Mouse (Mus musculus): ENCODE results near the gene Ppm1d. TPM values are rescaled to one million over a fixed set of nuclear protein-coding genes. Genes with fewer than 3 reads are reported as not detected.

The Ppm1d gene
- total RNA-seq, 2 experiments from 2014 or later: 6.5 to 8.0 TPM

- intact Hi-C loops (cut with DNase I; ENCODE audit: low total_unique reads): no loop called here
- no peak for DNase-seq
Measured at GRCm38 (mm10) chr11:85393990-85394389, 82.9 kb downstream of the Ppm1d start.

- no peak for DNase-seq
- intact Hi-C loops (cut with DNase I; ENCODE audit: low total_unique reads): no loop called here
Measured at GRCm38 (mm10) chr11:85395361-85395760, 84.3 kb downstream of the Ppm1d start.

Other genes starting within 250 kb of the Ppm1d start
- gene Usp32, start 171.1 kb upstream of the Ppm1d start, total RNA-seq (2021): 1 to 10 TPM; 8.6 to 9.1 TPM
- not detected for gene 1700125H20Rik, start 140.8 kb upstream of the Ppm1d start, total RNA-seq (2021)
- gene Appbp2, start 76.1 kb upstream of the Ppm1d start, total RNA-seq (2021): 10 to 100 TPM; 11.3 to 12.0 TPM
- gene Bcas3, start 41.9 kb downstream of the Ppm1d start, total RNA-seq (2021): 10 to 100 TPM; 25.3 to 28.5 TPM